Mouse (Mus musculus) heart, postnatal 36 days (tissue): ENCODE measurements around the gene Fzd9. TPM values are rescaled to one million over a fixed set of nuclear protein-coding genes. Genes with fewer than 3 reads are reported as not detected.
"Not testable (repeated sequence)": the region's sequence is repeated elsewhere in the genome, so short reads cannot be mapped to it uniquely, and the experiment has no call there.

Experiments used
- DNase-seq, 2 experiments: peaks; one replicate each; pipeline ENCODE4 v3.0.0; 2021 to 2022
- intact Hi-C: fragments of 180-260 bp; cut with DNase I; formaldehyde crosslinking; loops from one replicate; pipeline ENCODE4 v1.15.1; 2025
- total RNA-seq, 2 experiments: library from RNA; stranded (reverse); gene quantifications; 2 replicates each; pipeline ENCODE4 v1.2.3; 2021

The Fzd9 gene
- total RNA-seq, 2 experiments from 2014 or later: 0.73 to 0.75 TPM

- peak in 1 of 2 experiments; percentile 27 for DNase-seq
- intact Hi-C loops: no loop called here
Measured at GRCm38 (mm10) chr5:135250186-135251078, 598 bp downstream of the Fzd9 start.

- intact Hi-C loops: no loop called here
Measured at GRCm38 (mm10) chr5:135248956-135249676, 1.9 kb downstream of the Fzd9 start.

GRCm38 (mm10) chr5:135247337-135247736 is 3.7 kb downstream of the Fzd9 start:
- DNase-seq: no peak
- intact Hi-C loops: no loop called here

More at GRCm38 (mm10) chr5:135248956-135249676, 1.9 kb downstream of the Fzd9 start:
- no peak for DNase-seq

GRCm38 (mm10) chr5:135246531-135246930 is 4.5 kb downstream of the Fzd9 start:
- intact Hi-C loops: no loop called here
- no peak for DNase-seq

GRCm38 (mm10) chr5:135243166-135243565 is 7.9 kb downstream of the Fzd9 start:
- no peak for DNase-seq
- intact Hi-C loops: no loop called here

GRCm38 (mm10) chr5:135242608-135243007 is 8.4 kb downstream of the Fzd9 start:
- intact Hi-C loops: no loop called here
- no peak for DNase-seq

- intact Hi-C loops: no loop called here
- no peak for DNase-seq
Measured at GRCm38 (mm10) chr5:135242136-135242535, 8.9 kb downstream of the Fzd9 start.

GRCm38 (mm10) chr5:135241474-135241873 is 9.6 kb downstream of the Fzd9 start:
- no peak for DNase-seq
- intact Hi-C loops: no loop called here

GRCm38 (mm10) chr5:135238832-135239231 is 12.2 kb downstream of the Fzd9 start:
- intact Hi-C loops: loop anchor here (5.0 kb wide), 1 partner anchor 98 kb away; no protein-coding TSS in a partner anchor

GRCm38 (mm10) chr5:135236571-135236970 is 14.5 kb downstream of the Fzd9 start:
- peak; percentile 56 to 73 for DNase-seq
- intact Hi-C loops: loop anchor here (1.0 to 5.0 kb wide), 2 partner anchors 50 to 101 kb away; no protein-coding TSS in a partner anchor

More at GRCm38 (mm10) chr5:135238832-135239231, 12.2 kb downstream of the Fzd9 start:
- no peak for DNase-seq

- intact Hi-C loops: no loop called here
- no peak for DNase-seq
Measured at GRCm38 (mm10) chr5:135233166-135233920, 17.7 kb downstream of the Fzd9 start.

GRCm38 (mm10) chr5:135230186-135230585 is 20.8 kb downstream of the Fzd9 start:
- intact Hi-C loops: no loop called here
- no peak for DNase-seq

- DNase-seq, intact Hi-C loops: not testable (repeated sequence)
Measured at GRCm38 (mm10) chr5:135225879-135226278, 25.2 kb downstream of the Fzd9 start.

GRCm38 (mm10) chr5:135224169-135224568 is 26.9 kb downstream of the Fzd9 start:
- DNase-seq: no peak
- intact Hi-C loops: no loop called here

- DNase-seq: no peak
- intact Hi-C loops: no loop called here
Measured at GRCm38 (mm10) chr5:135222066-135222465, 29.0 kb downstream of the Fzd9 start.

GRCm38 (mm10) chr5:135220941-135221340 is 30.1 kb downstream of the Fzd9 start:
- DNase-seq: no peak
- intact Hi-C loops: no loop called here

- no peak for DNase-seq
- intact Hi-C loops: no loop called here
Measured at GRCm38 (mm10) chr5:135216871-135217270, 34.2 kb downstream of the Fzd9 start.

GRCm38 (mm10) chr5:135208197-135208596 is 42.8 kb downstream of the Fzd9 start:
- no peak for DNase-seq
- intact Hi-C loops: no loop called here

GRCm38 (mm10) chr5:135202763-135203162 is 48.3 kb downstream of the Fzd9 start:
- peak in 1 of 2 experiments; percentile 21 for DNase-seq
- intact Hi-C loops: no loop called here
